Mouse (Mus musculus) right cerebral cortex, postnatal 10 days (tissue): ENCODE results near the gene Bbs4.
"Not testable (repeated sequence)": the region's sequence is repeated elsewhere in the genome, so short reads cannot be mapped to it uniquely, and the experiment has no call there.

Source experiments
- DNase-seq, 2 experiments: peaks; one replicate each; pipeline ENCODE4 v3.0.0; 2021; ENCODE audit warnings: low spot score in 2 of 2

The Bbs4 gene

GRCm38 (mm10) chr9:59353253-59353639 is at the start of gene Bbs4:
Gene Bbs4, minus strand, starts transcription at chr9:59353508.
- DNase-seq, result peak; percentile 93

- no peak for DNase-seq
These were observed 35.8 kb upstream of the Bbs4 start for GRCm38 (mm10) chr9:59389086-59389485.

- DNase-seq, result peak; percentile 38 to 56
These were observed 35.0 kb upstream of the Bbs4 start for GRCm38 (mm10) chr9:59388311-59388710.

GRCm38 (mm10) chr9:59387461-59387860 is 34.2 kb upstream of the Bbs4 start:
- DNase-seq, result no peak

GRCm38 (mm10) chr9:59375626-59376025 is 22.3 kb upstream of the Bbs4 start:
- DNase-seq, result no peak

GRCm38 (mm10) chr9:59369646-59370045 is 16.3 kb upstream of the Bbs4 start:
- no peak for DNase-seq

- DNase-seq, result no peak
These were observed 15.9 kb upstream of the Bbs4 start for GRCm38 (mm10) chr9:59369220-59369619.

- DNase-seq, result not testable (repeated sequence)
These were observed 7.2 kb upstream of the Bbs4 start for GRCm38 (mm10) chr9:59360487-59360886.

- not testable (repeated sequence) for DNase-seq
These were observed 4.7 kb upstream of the Bbs4 start for GRCm38 (mm10) chr9:59358041-59358440.

GRCm38 (mm10) chr9:59352586-59353252 is 589 bp downstream of the Bbs4 start:
- DNase-seq, result no peak

- no peak for DNase-seq
These were observed 7.1 kb downstream of the Bbs4 start for GRCm38 (mm10) chr9:59346176-59346575.

GRCm38 (mm10) chr9:59340002-59340401 is 13.3 kb downstream of the Bbs4 start:
- no peak for DNase-seq

GRCm38 (mm10) chr9:59339107-59339506 is 14.2 kb downstream of the Bbs4 start:
- DNase-seq, result no peak

GRCm38 (mm10) chr9:59338411-59338810 is 14.9 kb downstream of the Bbs4 start:
- no peak for DNase-seq

- no peak for DNase-seq
These were observed 15.4 kb downstream of the Bbs4 start for GRCm38 (mm10) chr9:59337889-59338288.

- no peak for DNase-seq
These were observed 16.8 kb downstream of the Bbs4 start for GRCm38 (mm10) chr9:59336539-59336938.

- no peak for DNase-seq
These were observed 23.3 kb downstream of the Bbs4 start for GRCm38 (mm10) chr9:59330055-59330454.

GRCm38 (mm10) chr9:59324351-59324750 is 29.0 kb downstream of the Bbs4 start:
- no peak for DNase-seq

GRCm38 (mm10) chr9:59316206-59316605 is 37.1 kb downstream of the Bbs4 start:
- DNase-seq, result no peak

GRCm38 (mm10) chr9:59311284-59311670 is 42.0 kb downstream of the Bbs4 start:
- no peak for DNase-seq

GRCm38 (mm10) chr9:59310582-59311283 is 42.6 kb downstream of the Bbs4 start:
- no peak for DNase-seq

- DNase-seq, result no peak
These were observed 45.4 kb downstream of the Bbs4 start for GRCm38 (mm10) chr9:59307890-59308289.

- DNase-seq, result no peak
These were observed 56.9 kb downstream of the Bbs4 start for GRCm38 (mm10) chr9:59296419-59296818.
